Mouse (Mus musculus) embryonic facial prominence, embryonic 15.5 days (tissue): Measurements from ENCODE around the gene Slc30a3. TPM values are rescaled to one million over a fixed set of nuclear protein-coding genes. Genes with fewer than 3 reads are reported as not detected.
A peak's percentile ranks its signal among the peaks of the same experiment; 100 is the strongest.
"Not testable (repeated sequence)": the region's sequence is repeated elsewhere in the genome, so short reads cannot be mapped to it uniquely, and the experiment has no call there.

Source experiments
- ATAC-seq: fragments of 200-750 bp; cut with Nextera tagmentation; 2 replicates; pipeline ENCODE4 v1.8.0; 2017; ENCODE audit warnings: low read depth, moderate TSS enrichment; ENCODE audit not compliant: insufficient number of reproducible peaks, low FRiP score, low TSS enrichment
- H3K27ac ChIP-seq: fragments of 300-500 bp; sonication (generic); replicated peaks from 2 replicates; pipeline ENCODE4 v1.5.1; 2015; ENCODE audit warnings: mild to moderate bottlenecking, inconsistent platforms
- H3K27me3 ChIP-seq: fragments of 300-500 bp; sonication (generic); 2 replicates; pipeline ENCODE4 v1.6.1; 2015; ENCODE audit warnings: inconsistent platforms
- H3K36me3 ChIP-seq: fragments of 300-500 bp; sonication (generic); 2 replicates; pipeline ENCODE4 v1.6.1; 2015; ENCODE audit warnings: mild to moderate bottlenecking, inconsistent platforms
- H3K4me1 ChIP-seq: fragments of 300-500 bp; sonication (generic); 2 replicates; pipeline ENCODE4 v1.6.1; 2015; ENCODE audit warnings: inconsistent platforms
- H3K4me2 ChIP-seq: fragments of 300-500 bp; sonication (generic); replicated peaks from 2 replicates; pipeline ENCODE4 v1.6.1; 2015; ENCODE audit warnings: mild to moderate bottlenecking, inconsistent platforms
- H3K4me3 ChIP-seq: fragments of 300-500 bp; sonication (generic); replicated peaks from 2 replicates; pipeline ENCODE4 v1.5.1; 2015; ENCODE audit warnings: mild to moderate bottlenecking, inconsistent platforms
- H3K9ac ChIP-seq: fragments of 300-500 bp; sonication (generic); 2 replicates; pipeline ENCODE4 v1.6.1; 2015; ENCODE audit warnings: inconsistent platforms
- H3K9me3 ChIP-seq: fragments of 300-500 bp; sonication (generic); replicated peaks from 2 replicates; pipeline ENCODE4 v1.6.1; 2016; ENCODE audit warnings: inconsistent platforms
- whole genome bisulfite sequencing: fragments of 180-500 bp; shearing (Covaris S2); methylation state at CpG from one replicate; pipeline ENCODE4 v1.1.7; 2015; 5-methylcytosine and 5-hydroxymethylcytosine counted together
- polyA plus RNA-seq: library from polyadenylated mRNA; unstranded; fragments of >200 nt; fragmentation: Nextera tagmentation; extraction: Ambion mirVana; gene quantifications from 2 replicates; pipeline ENCODE4 v1.2.1, GENCODE M21; 2015

The Slc30a3 gene
- polyA plus RNA-seq, 1 experiment from 2014 or later, result 0.60 TPM

DNA sequence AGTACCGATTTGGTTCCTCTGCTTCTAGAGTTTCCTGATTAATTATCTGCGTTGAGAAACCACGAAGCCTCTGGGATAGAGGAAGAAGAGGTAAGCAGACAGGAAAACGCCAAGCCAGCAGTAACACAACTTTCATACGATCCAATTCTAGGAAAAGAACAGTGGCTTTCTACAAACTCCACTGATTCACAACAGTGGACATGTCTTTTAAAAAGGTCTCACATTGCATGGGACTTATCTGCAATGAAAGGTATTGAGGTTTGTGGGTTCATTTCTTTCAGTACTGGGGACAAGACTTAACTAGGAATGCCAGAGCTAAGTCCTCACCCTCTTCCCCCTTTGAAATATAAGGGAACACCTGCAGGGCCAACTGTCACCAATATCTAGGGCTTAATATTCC is 61.0 kb downstream of the Slc30a3 start:
- no peaks in the 10 kb centered on the region; the same call in 1 of the 2 replicates for H3K4me1 ChIP-seq
- H3K27ac ChIP-seq, result no peak overlapping the region
- H3K9ac ChIP-seq, result no peak overlapping the region
- no peaks in the 10 kb centered on the region for H3K9me3 ChIP-seq
- peak overlapping the region; percentile 73 for H3K4me2 ChIP-seq
- ATAC-seq, result no peak
- H3K36me3 ChIP-seq, result peaks cover 10% of the 10 kb centered on the region
- 74% methylated on average over 5 of the region's 5 CpGs for WGBS
- peak overlapping the region; percentile 84 for H3K4me3 ChIP-seq
- H3K27me3 ChIP-seq, result no peaks in the 10 kb centered on the region

DNA sequence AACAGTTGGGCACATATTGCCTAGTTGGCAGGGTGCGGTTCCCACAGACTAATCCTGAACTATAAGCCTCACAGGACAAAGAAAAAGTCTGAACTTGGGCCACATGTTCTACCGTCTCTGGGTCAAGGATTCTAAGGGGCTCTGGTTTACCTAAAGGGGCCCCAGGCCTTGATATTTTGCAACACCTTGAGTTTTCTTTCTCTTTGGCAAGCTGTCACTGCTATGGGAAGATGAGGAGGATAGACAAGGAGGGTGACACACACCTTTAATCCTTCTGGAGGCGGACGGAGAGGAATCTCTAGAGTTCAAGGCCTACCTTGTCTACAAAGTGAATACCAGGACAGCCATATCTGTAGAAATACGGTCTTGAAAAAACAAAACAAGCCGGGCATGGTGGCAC is 61.6 kb downstream of the Slc30a3 start:
- H3K27ac ChIP-seq, result no peak overlapping the region

DNA sequence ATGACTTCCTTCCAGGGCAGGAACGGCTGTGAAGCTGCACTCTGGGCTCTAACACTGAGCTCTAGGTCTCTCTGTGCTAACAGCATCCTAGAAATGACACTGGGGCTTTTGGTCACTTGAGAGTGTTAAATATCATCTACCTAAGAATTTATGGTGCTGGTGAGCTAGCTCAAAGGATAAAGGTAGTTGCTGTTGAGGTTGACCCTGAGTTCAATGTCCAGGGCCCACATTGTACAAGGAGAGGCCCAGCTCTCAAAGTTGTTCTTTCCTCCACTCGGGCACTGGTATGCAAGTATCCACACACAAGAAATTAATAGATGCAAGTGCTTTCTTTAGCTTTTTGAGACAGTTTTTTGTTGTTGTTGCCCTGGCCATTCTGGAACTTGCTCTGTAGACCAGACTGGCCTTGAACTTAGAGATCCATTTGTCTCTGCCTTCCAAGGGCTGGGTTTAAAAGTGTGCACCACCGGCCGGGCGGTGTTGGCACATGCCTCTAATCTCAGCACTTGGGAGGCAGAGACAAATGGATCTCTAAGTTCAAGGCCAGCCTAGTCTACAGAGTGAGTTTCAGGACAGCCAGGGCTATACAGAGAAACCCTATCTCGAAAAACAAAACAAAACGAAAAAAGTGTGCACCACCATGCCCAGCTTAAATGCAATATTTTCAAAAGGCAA is 69.7 kb downstream of the Slc30a3 start:
- H3K36me3 ChIP-seq, result peaks cover 64% of the 10 kb centered on the region
- 89% methylated on average over 7 of the region's 7 CpGs for WGBS
- no peak for ATAC-seq

More for the DNA sequence above, 61.6 kb downstream of the Slc30a3 start:
- ATAC-seq, result no peak
- peaks cover 16% of the 10 kb centered on the region for H3K36me3 ChIP-seq
- no peaks in the 10 kb centered on the region for H3K27me3 ChIP-seq
- no peaks in the 10 kb centered on the region for H3K9me3 ChIP-seq
- H3K4me3 ChIP-seq, result no peak overlapping the region
- 93% methylated on average over 6 of the region's 6 CpGs for WGBS
- no peak overlapping the region for H3K9ac ChIP-seq
- H3K4me2 ChIP-seq, result no peak overlapping the region
- H3K4me1 ChIP-seq, result no peaks in the 10 kb centered on the region; the same call in 1 of the 2 replicates

DNA sequence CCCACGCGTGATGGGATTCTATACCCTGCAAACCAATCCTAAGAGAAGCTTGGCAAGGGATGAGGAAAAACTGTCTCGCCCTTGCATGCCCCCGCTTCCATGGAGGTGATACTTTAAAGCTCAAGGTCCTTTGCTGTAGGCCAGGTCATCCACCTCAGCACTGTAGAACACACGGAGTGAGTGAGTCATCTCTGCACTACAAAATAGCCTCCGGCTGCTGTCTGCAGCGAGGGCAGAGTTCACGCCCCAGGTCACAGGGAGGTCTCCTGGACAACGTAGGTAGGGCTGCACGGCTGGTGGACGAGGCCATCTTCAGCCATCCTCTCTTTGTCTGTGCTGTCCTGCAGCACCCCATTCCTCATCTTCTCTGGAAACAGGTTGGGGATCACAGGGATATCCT is 71.5 kb downstream of the Slc30a3 start:
- ATAC-seq, H3K27me3 ChIP-seq, H3K4me3 ChIP-seq, H3K9me3 ChIP-seq, H3K27ac ChIP-seq, H3K9ac ChIP-seq, H3K4me2 ChIP-seq, H3K4me1 ChIP-seq: not testable (repeated sequence)
- H3K36me3 ChIP-seq, result peaks cover 49% of the 10 kb centered on the region
- 81% methylated on average over 11 of the region's 11 CpGs for WGBS

More for the DNA sequence above, 69.7 kb downstream of the Slc30a3 start:
- H3K9me3 ChIP-seq, result no peaks in the 10 kb centered on the region
- no peak overlapping the region for H3K4me2 ChIP-seq
- H3K4me3 ChIP-seq, result no peak overlapping the region
- no peaks in the 10 kb centered on the region for H3K4me1 ChIP-seq
- no peak overlapping the region for H3K9ac ChIP-seq
- H3K27ac ChIP-seq, result no peak overlapping the region
- H3K27me3 ChIP-seq, result no peaks in the 10 kb centered on the region

Other genes with a start within 250 kb of the Slc30a3 start
- 90.0 and 100.0 TPM in 2 replicates for gene Tmem214, start 240.2 kb downstream of the Slc30a3 start, polyA plus RNA-seq
- gene Agbl5, start 219.5 kb downstream of the Slc30a3 start, polyA plus RNA-seq, result 22.1 and 28.7 TPM in 2 replicates
- gene Ost4, start 200.4 kb downstream of the Slc30a3 start, polyA plus RNA-seq, result 482 and 502 TPM in 2 replicates
- gene Emilin1, start 194.8 kb downstream of the Slc30a3 start, polyA plus RNA-seq, result 244 and 254 TPM in 2 replicates
- gene Khk, start 186.8 kb downstream of the Slc30a3 start, polyA plus RNA-seq, result 23.8 and 25.6 TPM in 2 replicates
- 32.1 and 34.0 TPM in 2 replicates for gene Cgref1, start 162.6 kb downstream of the Slc30a3 start, polyA plus RNA-seq
- gene Preb, start 147.9 kb downstream of the Slc30a3 start, polyA plus RNA-seq, result 125 and 130 TPM in 2 replicates
- gene Tcf23, start 139.6 kb downstream of the Slc30a3 start, polyA plus RNA-seq, result 0.08 TPM in 1 of 2 replicates, not detected in the other
- gene Atraid, start 59.9 kb downstream of the Slc30a3 start, polyA plus RNA-seq, result 173 and 174 TPM in 2 replicates
- 10.8 and 12.0 TPM in 2 replicates for gene Slc5a6, start 59.3 kb downstream of the Slc30a3 start, polyA plus RNA-seq
- 23.5 and 26.4 TPM in 2 replicates for gene Cad, start 53.5 kb downstream of the Slc30a3 start, polyA plus RNA-seq
- not detected in 2 replicates for gene Dnajc5g, start 2.0 kb downstream of the Slc30a3 start, polyA plus RNA-seq
- gene Trim54, start 8.5 kb upstream of the Slc30a3 start, polyA plus RNA-seq, result 10.2 and 13.7 TPM in 2 replicates
- not detected in 2 replicates for gene Ucn, start 30.6 kb upstream of the Slc30a3 start, polyA plus RNA-seq
- 67.3 and 73.4 TPM in 2 replicates for gene Mpv17, start 46.0 kb upstream of the Slc30a3 start, polyA plus RNA-seq
- 1.1 and 3.0 TPM in 2 replicates for gene Gm29609, start 71.7 kb upstream of the Slc30a3 start, polyA plus RNA-seq
- gene Gtf3c2, start 71.9 kb upstream of the Slc30a3 start, polyA plus RNA-seq, result 69.0 and 71.5 TPM in 2 replicates
- gene Snx17, start 85.0 kb upstream of the Slc30a3 start, polyA plus RNA-seq, result 138 and 150 TPM in 2 replicates
- gene Eif2b4, start 85.2 kb upstream of the Slc30a3 start, polyA plus RNA-seq, result 74.4 and 74.7 TPM in 2 replicates
- gene Zfp513, start 94.1 kb upstream of the Slc30a3 start, polyA plus RNA-seq, result 12.2 and 12.5 TPM in 2 replicates
- gene Ppm1g, start 112.5 kb upstream of the Slc30a3 start, polyA plus RNA-seq, result 113 and 115 TPM in 2 replicates
- 175 and 178 TPM in 2 replicates for gene Nrbp1, start 132.6 kb upstream of the Slc30a3 start, polyA plus RNA-seq
- 0.99 TPM in 1 of 2 replicates, not detected in the other for gene Gm9970, start 133.0 kb upstream of the Slc30a3 start, polyA plus RNA-seq
- 21.8 and 23.5 TPM in 2 replicates for gene Krtcap3, start 143.5 kb upstream of the Slc30a3 start, polyA plus RNA-seq
- 39.4 and 39.5 TPM in 2 replicates for gene Ift172, start 182.9 kb upstream of the Slc30a3 start, polyA plus RNA-seq
- gene Fndc4, start 187.8 kb upstream of the Slc30a3 start, polyA plus RNA-seq, result 85.5 and 89.8 TPM in 2 replicates
- gene Gckr, start 189.2 kb upstream of the Slc30a3 start, polyA plus RNA-seq, result 0.15 and 0.30 TPM in 2 replicates